Mouse (Mus musculus) stomach, embryonic 16.5 days (tissue): ENCODE data around the gene Dnm1. TPM values are rescaled to one million over a fixed set of nuclear protein-coding genes. Genes with fewer than 3 reads are reported as not detected.
A peak's percentile ranks its signal among the peaks of the same experiment; 100 is the strongest.

Experiments
- ATAC-seq: fragments of 200-750 bp; cut with Nextera tagmentation; 2 replicates; pipeline ENCODE4 v1.8.0; 2017; ENCODE audit warnings: moderate number of reproducible peaks, moderate TSS enrichment; ENCODE audit not compliant: insufficient read depth, low FRiP score
- H3K27ac ChIP-seq: fragments of 300-500 bp; sonication (generic); 2 replicates; pipeline ENCODE4 v1.5.1; 2014; ENCODE audit warnings: low read length
- H3K27me3 ChIP-seq: fragments of 300-500 bp; sonication (generic); 2 replicates; pipeline ENCODE4 v1.6.1; 2014; ENCODE audit warnings: low read length, control low read depth, mixed read lengths; ENCODE audit not compliant: control insufficient read depth, insufficient read depth
- H3K36me3 ChIP-seq: fragments of 300-500 bp; sonication (generic); 2 replicates; pipeline ENCODE4 v1.6.1; 2014; ENCODE audit warnings: low read length; ENCODE audit not compliant: control insufficient read depth, insufficient read depth
- H3K4me1 ChIP-seq: fragments of 300-500 bp; sonication (generic); 2 replicates; pipeline ENCODE4 v1.6.1; 2014; ENCODE audit warnings: low read length, control low read depth, mixed read lengths; ENCODE audit not compliant: control insufficient read depth, insufficient read depth
- H3K4me2 ChIP-seq: fragments of 300-500 bp; sonication (generic); 2 replicates; pipeline ENCODE4 v1.6.1; 2014; ENCODE audit warnings: low read depth, low read length, mixed read lengths
- H3K4me3 ChIP-seq: fragments of 300-500 bp; sonication (generic); replicated peaks from 2 replicates; pipeline ENCODE4 v1.5.1; 2014; ENCODE audit warnings: mild to moderate bottlenecking, low read length
- H3K9ac ChIP-seq: fragments of 300-500 bp; sonication (generic); 2 replicates; pipeline ENCODE4 v1.6.1; 2014; ENCODE audit warnings: low read length
- H3K9me3 ChIP-seq: fragments of 300-500 bp; sonication (generic); replicated peaks from 2 replicates; pipeline ENCODE4 v1.6.1; 2016; ENCODE audit warnings: low read length, control low read depth; ENCODE audit not compliant: control insufficient read depth
- WGBS: fragments of 180-500 bp; shearing (Covaris S2); extraction: QIAGEN DNeasy Blood & Tissue Kit; methylation state at CpG from one replicate; pipeline ENCODE4 v1.1.7; 2014; 5-methylcytosine and 5-hydroxymethylcytosine counted together
- polyA plus RNA-seq: library from polyadenylated mRNA; unstranded; fragments of >200 nt; fragmentation: Nextera tagmentation; extraction: Ambion mirVana; gene quantifications from 2 replicates; pipeline ENCODE4 v1.2.1, GENCODE M21; 2015

Dnm1 gene
- polyA plus RNA-seq, 1 experiment from 2014 or later = 8.1 TPM

DNA sequence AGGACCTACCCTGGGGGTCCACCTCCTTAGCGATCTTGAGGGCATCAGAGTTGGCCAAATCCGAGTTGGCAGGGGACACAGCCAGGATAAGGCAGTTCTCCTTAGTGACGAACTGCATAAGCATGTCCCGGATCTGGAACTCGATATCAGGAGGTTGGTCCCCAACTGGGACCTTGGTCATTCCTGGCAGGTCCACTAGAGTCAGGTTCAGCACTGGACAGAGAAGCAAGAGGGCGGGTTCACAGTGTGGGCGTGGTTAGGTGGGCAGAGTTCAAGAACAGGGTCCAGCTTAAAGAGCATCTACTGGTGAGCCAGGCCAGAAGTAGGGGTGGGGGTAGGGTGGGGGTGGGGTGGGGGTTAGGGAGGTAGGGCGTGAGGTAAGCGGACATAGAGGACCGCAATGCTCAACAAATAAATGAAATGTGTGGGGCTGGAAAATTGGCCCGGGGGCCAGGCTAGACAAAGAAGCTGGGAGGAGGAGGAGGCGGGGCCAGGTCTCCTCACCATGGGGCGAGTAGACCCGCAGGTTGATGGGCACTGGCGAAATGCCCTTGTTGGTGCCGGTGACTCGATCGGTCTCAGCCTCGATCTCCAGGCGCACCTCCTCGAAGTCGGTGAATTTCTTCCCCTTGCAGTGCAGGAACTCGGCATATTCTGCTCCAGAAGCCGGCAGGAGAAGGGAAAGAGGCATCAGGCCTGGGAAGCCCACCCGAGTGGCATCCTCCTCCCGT, 13.1 kb downstream of the Dnm1 start:
- Histone ChIP-seq H3K27ac (no peak overlapping the region), H3K9me3 (no peaks in the 10 kb centered on the region), H3K27me3 (no peaks in the 10 kb centered on the region), H3K36me3 (peaks cover 3% of the 10 kb centered on the region; the same call in 1 of the 2 replicates), H3K9ac (no peak overlapping the region), H3K4me3 (no peak overlapping the region), H3K4me1 (peaks cover 7% of the 10 kb centered on the region; the same call in 1 of the 2 replicates), H3K4me2 (no peak overlapping the region)
- no peak for ATAC-seq
- 51% methylated on average over 26 of the region's 26 CpGs for WGBS

DNA sequence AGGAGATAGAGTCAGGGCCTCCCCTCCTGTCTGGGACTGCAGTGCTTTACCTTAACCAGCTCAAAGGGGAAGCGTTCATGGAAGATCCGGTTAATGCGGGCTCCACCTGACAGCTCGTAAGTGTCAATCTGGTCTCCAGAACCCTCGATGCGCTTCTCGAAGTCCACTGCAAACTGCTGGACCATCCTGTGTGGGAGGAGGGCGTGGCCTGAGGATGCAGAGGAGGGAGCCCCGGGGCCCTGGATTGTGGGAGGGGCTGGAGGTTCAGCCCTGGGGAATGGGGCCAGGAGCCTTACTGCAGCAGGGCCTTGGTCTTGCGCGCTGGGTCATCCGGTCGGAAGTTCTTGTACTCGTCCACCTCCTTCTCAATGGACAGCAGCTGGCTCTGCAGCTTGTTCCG, 17.2 kb downstream of the Dnm1 start:
- Histone ChIP-seq H3K4me2 (no peak overlapping the region), H3K36me3 (peaks cover 3% of the 10 kb centered on the region; the same call in 1 of the 2 replicates), H3K9me3 (no peaks in the 10 kb centered on the region), H3K27ac (no peak overlapping the region), H3K4me3 (no peak overlapping the region), H3K4me1 (no peaks in the 10 kb centered on the region), H3K27me3 (no peaks in the 10 kb centered on the region), H3K9ac (no peak overlapping the region)
- ATAC-seq = no peak
- 56% methylated on average over 15 of the region's 15 CpGs for WGBS

DNA sequence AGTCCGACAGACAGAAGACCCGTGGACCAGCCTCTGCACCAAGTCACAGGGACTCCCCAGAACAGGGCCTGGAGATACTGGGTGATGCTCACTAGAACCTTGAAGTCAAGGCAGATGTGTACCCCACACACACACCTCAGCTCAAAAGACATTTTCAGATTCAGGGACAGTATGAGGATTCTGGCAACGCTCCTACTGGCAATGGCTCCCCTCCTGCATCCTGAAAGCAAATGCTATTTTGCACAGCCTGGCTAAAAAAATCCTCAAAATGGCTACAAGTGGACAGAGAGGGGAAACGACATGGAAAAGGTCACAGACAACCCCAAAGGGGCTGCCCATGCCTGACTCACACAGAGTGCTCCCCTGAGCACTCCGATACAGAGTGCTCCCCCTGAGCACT, 21.0 kb downstream of the Dnm1 start:
- Histone ChIP-seq H3K9ac (no peak overlapping the region), H3K4me2 (no peak overlapping the region), H3K9me3 (no peaks in the 10 kb centered on the region), H3K36me3 (peaks cover 3% of the 10 kb centered on the region; the same call in 1 of the 2 replicates), H3K4me3 (no peak overlapping the region), H3K4me1 (peaks cover 6% of the 10 kb centered on the region; the same call in 1 of the 2 replicates), H3K27me3 (no peaks in the 10 kb centered on the region), H3K27ac (no peak overlapping the region)
- ATAC-seq = no peak
- 91% methylated on average over 5 of the region's 5 CpGs for WGBS

DNA sequence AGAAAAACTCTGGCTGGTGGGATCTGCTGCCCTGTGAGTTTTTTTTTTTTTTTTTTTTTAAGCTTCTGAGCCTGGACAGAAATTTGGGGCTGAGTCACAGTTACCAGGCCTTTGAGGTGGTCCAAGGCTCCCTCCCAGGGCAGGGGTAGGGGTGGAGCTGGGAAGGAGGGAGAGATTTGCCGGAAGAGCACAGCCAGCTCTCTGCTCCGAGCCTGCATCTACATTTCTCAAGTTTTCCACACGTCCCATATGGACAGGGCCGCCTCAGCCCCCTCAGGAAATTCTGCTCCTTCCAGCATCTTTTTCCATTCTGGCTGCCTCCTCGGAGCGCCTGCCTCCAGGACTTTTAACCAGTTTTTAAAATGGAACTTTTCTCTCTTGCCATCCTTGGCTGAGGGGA, 23.6 kb downstream of the Dnm1 start:
- Histone ChIP-seq H3K9ac (peak overlapping the region; percentile 56; the same call in 1 of the 2 replicates), H3K36me3 (no peaks in the 10 kb centered on the region), H3K4me1 (peaks cover 9% of the 10 kb centered on the region; the same call in 1 of the 2 replicates), H3K4me2 (no peak overlapping the region), H3K27ac (peak overlapping the region; percentile 77), H3K4me3 (no peak overlapping the region), H3K27me3 (no peaks in the 10 kb centered on the region), H3K9me3 (no peaks in the 10 kb centered on the region)
- 40% methylated on average over 6 of the region's 6 CpGs for WGBS
- peak; percentile 42; the same call in 1 of the 2 replicates for ATAC-seq

DNA sequence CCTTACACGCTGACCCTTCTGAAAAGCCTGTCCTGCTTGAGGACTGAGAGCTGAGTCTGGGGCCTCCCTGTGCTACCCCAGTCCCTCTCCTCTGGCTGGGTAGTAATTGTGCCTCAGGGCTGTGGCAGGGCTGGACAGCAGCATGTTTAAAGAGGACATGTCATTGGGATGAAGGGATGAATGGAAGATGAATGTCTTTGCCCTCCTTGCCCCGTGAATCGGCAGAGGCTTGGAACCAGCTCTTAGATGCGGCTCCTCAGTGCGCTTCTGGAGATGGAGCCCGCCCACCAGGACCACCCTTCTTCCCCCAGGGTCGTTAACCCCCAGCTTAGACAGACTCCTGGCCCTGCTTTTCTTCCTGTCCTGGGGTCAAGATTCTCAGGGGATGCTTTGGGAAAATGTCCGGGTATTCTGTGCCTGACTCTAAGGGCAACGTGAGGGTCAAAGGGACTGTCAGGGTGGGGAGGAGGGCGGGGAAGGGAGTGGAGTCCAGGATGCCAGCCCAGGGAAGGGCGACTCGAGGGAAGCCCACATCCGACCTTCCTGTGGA, 24.2 kb downstream of the Dnm1 start:
- 32% methylated on average over 13 of the region's 13 CpGs for WGBS
- H3K27ac ChIP-seq = peak overlapping the region; percentile 77
- no peaks in the 10 kb centered on the region for H3K9me3 ChIP-seq
- H3K27me3 ChIP-seq = no peaks in the 10 kb centered on the region
- H3K4me3 ChIP-seq = no peak overlapping the region
- peaks cover 9% of the 10 kb centered on the region; the same call in 1 of the 2 replicates for H3K4me1 ChIP-seq
- no peak overlapping the region for H3K4me2 ChIP-seq
- H3K36me3 ChIP-seq = no peaks in the 10 kb centered on the region
- no peak for ATAC-seq
- 0 out of 2 replicates have a peak overlapping the region, but pooled peaks have one; percentile 38 for H3K9ac ChIP-seq

DNA sequence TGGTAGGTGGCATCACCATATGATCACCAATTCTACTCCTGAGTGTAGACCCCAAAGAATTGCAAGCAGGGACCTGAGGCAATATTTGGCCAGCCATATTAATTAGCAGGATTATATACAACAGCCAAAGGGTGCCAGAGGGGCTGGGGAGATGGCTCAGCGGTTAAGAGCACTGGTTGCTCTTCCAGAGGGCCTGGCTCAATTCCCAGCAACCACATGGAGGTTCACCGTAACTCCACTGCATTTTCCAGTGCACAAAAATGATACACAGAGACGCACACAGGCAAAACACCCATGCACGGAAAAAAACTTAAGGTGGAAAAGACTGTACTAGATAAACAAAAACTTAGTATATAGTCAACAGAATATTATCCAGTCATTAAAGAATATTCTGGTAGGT, 25.9 kb downstream of the Dnm1 start:
- H3K27ac ChIP-seq = no peak overlapping the region
- no peaks in the 10 kb centered on the region for H3K27me3 ChIP-seq
- no peak overlapping the region for H3K4me2 ChIP-seq
- peaks cover 9% of the 10 kb centered on the region; the same call in 1 of the 2 replicates for H3K4me1 ChIP-seq
- no peak overlapping the region for H3K9ac ChIP-seq
- no peaks in the 10 kb centered on the region for H3K36me3 ChIP-seq
- 65% methylated on average over 4 of the region's 4 CpGs for WGBS
- no peak for ATAC-seq
- no peak overlapping the region for H3K4me3 ChIP-seq
- no peaks in the 10 kb centered on the region for H3K9me3 ChIP-seq

DNA sequence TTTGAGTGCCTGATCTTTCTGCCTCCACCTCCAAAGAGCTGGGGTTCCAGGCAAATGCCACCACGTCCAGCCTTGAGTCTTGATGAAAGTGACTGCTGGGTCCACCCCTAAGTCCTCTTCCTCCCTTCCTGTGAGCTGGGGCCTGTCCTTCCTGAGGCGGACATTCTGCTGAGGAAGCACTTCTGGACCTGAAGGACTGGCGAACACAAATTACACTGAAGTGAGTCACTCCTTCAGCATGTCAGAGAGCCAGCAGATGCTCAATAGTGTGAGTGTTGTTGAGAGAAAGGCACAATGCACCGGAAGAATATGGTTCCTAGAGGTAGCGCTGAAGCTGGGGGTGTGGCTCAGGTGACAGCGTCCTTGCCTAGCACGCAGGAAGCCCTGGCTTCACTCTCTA, 27.8 kb downstream of the Dnm1 start:
- Histone ChIP-seq H3K4me2 (no peak overlapping the region), H3K4me3 (no peak overlapping the region), H3K9me3 (no peaks in the 10 kb centered on the region), H3K9ac (no peak overlapping the region), H3K27ac (peak overlapping the region; percentile 2; the same call in 1 of the 2 replicates), H3K27me3 (no peaks in the 10 kb centered on the region), H3K4me1 (peaks cover 14% of the 10 kb centered on the region), H3K36me3 (no peaks in the 10 kb centered on the region)
- WGBS = 47% methylated on average over 7 of the region's 7 CpGs
- ATAC-seq = no peak

DNA sequence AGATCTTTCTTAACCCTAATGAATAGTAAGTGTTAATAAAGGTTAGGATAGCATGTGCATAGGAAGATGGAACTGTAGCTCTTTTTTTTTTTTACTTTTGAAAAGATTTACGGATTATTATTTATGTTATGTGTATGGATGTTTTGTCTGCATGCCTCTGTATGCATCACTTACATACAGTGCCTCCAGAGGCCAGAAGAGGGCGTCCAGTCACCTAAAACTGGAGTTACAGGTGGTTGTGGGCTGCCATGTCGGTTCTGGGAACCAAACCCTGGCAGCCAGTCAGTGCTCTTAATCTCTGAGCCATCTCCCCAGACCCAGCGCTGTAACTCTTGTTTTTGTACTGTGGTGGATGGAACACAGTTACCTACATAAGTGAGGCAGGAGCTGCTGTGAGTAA, 28.8 kb downstream of the Dnm1 start:
- peaks cover 20% of the 10 kb centered on the region for H3K4me1 ChIP-seq
- no peaks in the 10 kb centered on the region for H3K27me3 ChIP-seq
- H3K9ac ChIP-seq = no peak overlapping the region
- no peak overlapping the region for H3K4me2 ChIP-seq
- no peak for ATAC-seq
- H3K27ac ChIP-seq = no peak overlapping the region
- no peak overlapping the region for H3K4me3 ChIP-seq
- no peaks in the 10 kb centered on the region for H3K36me3 ChIP-seq
- WGBS = 55% methylated on average over 4 of the region's 4 CpGs
- H3K9me3 ChIP-seq = no peaks in the 10 kb centered on the region
